In the genomic region with DNA sequence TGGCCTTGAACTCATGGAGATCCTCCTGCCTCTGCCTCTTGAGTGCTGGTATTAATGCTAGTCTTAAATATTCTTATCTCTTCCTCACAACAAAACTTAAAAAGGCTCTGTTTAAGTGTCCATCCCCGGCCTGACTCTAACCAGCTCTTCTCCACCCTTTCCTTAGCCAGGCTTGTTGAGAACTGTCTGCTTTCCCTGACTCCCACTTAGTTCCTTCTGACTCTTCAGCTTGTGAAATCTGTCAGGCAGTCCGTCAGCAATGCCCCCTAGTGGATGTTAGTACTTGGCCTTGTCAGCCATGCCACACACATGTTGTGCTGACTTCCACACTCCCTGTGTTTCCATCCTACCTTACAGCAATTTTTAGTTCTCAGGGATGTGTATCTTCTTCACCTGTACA, we compare ENCODE assay signal across 7 mouse cellular contexts. TPM values are rescaled to one million over a fixed set of nuclear protein-coding genes. Genes with fewer than 3 reads are reported as not detected.
DNase-seq lines count a peak whose midpoint lies in the region; ATAC-seq and TF ChIP-seq lines count a peak whose summit lies in the region.

No protein-coding gene starts in this region.

- DNase-seq in left cerebral cortex, postnatal 25 days (ENCODE audit: low spot score in 2 of 2), result peak; percentile 21 to 41
- DNase-seq in left cerebral cortex, postnatal 36 days (ENCODE audit: low spot score in 2 of 2), result no peak
- DNase-seq in Patski (ENCODE audit: low read depth, low spot score), result no peak
- peak; percentile 64 to 73 for DNase-seq in cerebellum, postnatal 10 days
- peak; percentile 51 for DNase-seq in kidney, postnatal 14 days
- DNase-seq in urinary bladder, postnatal 10 days (ENCODE audit: low spot score), result no peak

- ATAC-seq in Patski, result no peak
- peak; percentile 47; the same call in 1 of the 2 replicates for ATAC-seq in megakaryocyte-erythroid progenitor cell, adult 5-6 weeks (replicated peaks; ENCODE audit: low FRiP score, low TSS enrichment, poor library complexity, severe bottlenecking)

- POLR2A ChIA-PET in Patski (lab: Charles Lee), result interaction anchor here (1.3 kb wide), 1 partner anchor 11 kb away, joined by 4 read pairs; no protein-coding TSS in a partner anchor

- in situ Hi-C loops in Patski (cut with MboI; ENCODE audit: low pct_unique_long_range_greater_than_20kb), result loop anchor here (5.0 kb wide), 1 partner anchor 43 kb away; the partner anchor contains the start of gene C2cd4a

- no peaks in the 10 kb centered on the region for H3K27me3 ChIP-seq in Patski

- CTCF ChIA-PET in Patski (lab: Charles Lee), result interaction anchor here (0.9 to 2.3 kb wide), 7 partner anchors 9 to 47 kb away, joined by 3 to 12 read pairs (median 5); no protein-coding TSS in a partner anchor

- peak; percentile 68 for TF ChIP-seq CTCF in Patski (IDR thresholded peaks at IDR 0.05)

- intact Hi-C loops in left cerebral cortex, postnatal 25 days (cut with DNase I), result loop anchor here (2.0 kb wide), 1 partner anchor 47 kb away; no protein-coding TSS in a partner anchor
- intact Hi-C loops in left cerebral cortex, postnatal 36 days (cut with DNase I), result loop anchor here (5.0 kb wide), 1 partner anchor 48 kb away; no protein-coding TSS in a partner anchor

RNA-seq across cellular contexts. Expression of gene Vps13c, which starts 35.1 kb away (rescaled TPM):
- total RNA-seq in left cerebral cortex, postnatal 25 days (2021), result 10 to 100 TPM; 75.0 to 78.0 TPM
- 10 to 100 TPM; 68.0 to 80.5 TPM for total RNA-seq in left cerebral cortex, postnatal 36 days (2021)
- 81.0 TPM for polyA plus RNA-seq in Patski (2021)
- total RNA-seq in megakaryocyte-erythroid progenitor cell, adult 5-6 weeks (2014; fragmentation: Nextera tagmentation), result 34.5 and 39.3 TPM in 2 replicates
- total RNA-seq in megakaryocyte-erythroid progenitor cell, adult 5-6 weeks (2017), result 20.8 and 33.5 TPM in 2 replicates

RNA-seq across cellular contexts. Expression of gene C2cd4a, which starts 43.2 kb away (rescaled TPM):
- not detected for total RNA-seq in left cerebral cortex, postnatal 25 days (2021)
- under 1 TPM in 1 of 2 experiments, not detected in 1; 0.22 TPM for total RNA-seq in left cerebral cortex, postnatal 36 days (2021)
- 0.35 TPM for polyA plus RNA-seq in Patski (2021)
- total RNA-seq in megakaryocyte-erythroid progenitor cell, adult 5-6 weeks (2014; fragmentation: Nextera tagmentation), result not detected in 2 replicates
- not detected in 2 replicates for total RNA-seq in megakaryocyte-erythroid progenitor cell, adult 5-6 weeks (2017)

Comparison
In these comparisons a context has a peak if more than half of its experiments do, and no peak if none do; other contexts are left out.
1. DNase-seq: peak in left cerebral cortex, postnatal 25 days (2 of 2), cerebellum, postnatal 10 days (2 of 2) and kidney, postnatal 14 days (single experiment); none in left cerebral cortex, postnatal 36 days (0 of 2), Patski (single experiment) and urinary bladder, postnatal 10 days (single experiment).